Mouse (Mus musculus): Measurements from ENCODE around the gene Aim2. TPM values are rescaled to one million over a fixed set of nuclear protein-coding genes. Genes with fewer than 3 reads are reported as not detected.
"Not testable (repeated sequence)": the region's sequence is repeated elsewhere in the genome, so short reads cannot be mapped to it uniquely, and the experiment has no call there.

Aim2 gene
- polyA plus RNA-seq (2012; ENCODE audit: insufficient read depth, insufficient read length, missing spikeins): not detected in 2 replicates

DNA sequence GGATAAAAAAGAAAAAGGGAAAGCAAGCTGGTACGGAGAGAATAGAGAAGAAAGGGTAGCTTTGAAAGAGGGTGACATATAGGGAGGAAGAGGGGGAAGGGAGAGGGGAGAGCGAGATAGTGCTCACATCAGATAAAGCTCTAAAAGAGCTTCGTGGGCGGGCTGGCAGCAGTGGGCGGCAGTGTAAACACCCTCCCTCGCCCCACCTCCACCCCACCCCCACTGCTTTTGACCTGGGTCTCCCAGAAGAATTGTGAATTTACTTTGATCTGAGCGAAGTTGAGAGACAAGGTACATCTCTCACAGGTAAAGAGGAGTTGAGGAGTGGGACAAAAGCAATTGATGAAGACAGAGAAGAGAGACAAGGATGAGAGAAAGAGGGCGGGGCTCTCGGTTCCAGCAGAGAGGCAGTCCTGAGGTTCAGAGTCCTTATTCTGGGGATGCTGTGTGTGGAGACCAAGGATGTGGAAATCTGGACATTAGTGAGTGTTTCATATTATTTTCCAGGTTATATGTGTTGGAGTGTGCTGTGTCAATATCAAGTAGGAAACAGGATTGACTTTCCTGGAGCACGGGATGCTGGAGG, at the start of gene Aim2:
TSS of gene Aim2 (plus strand) at position 508 of the 586 bp plus-strand sequence.
- H3K4me1 ChIP-seq (ENCODE audit: control insufficient read depth, insufficient read depth, insufficient read length, low read length): no peaks in the 10 kb centered on the region
- no peak within 1 kb of the TSS for H3K4me3 ChIP-seq (ENCODE audit: insufficient read depth, low read depth, low read length)
- no peak within 1 kb of the TSS for H3K27ac ChIP-seq (replicated peaks; ENCODE audit: low read depth, low read length)

GRCm38 (mm10) chr1:173302795-173303194, 47.9 kb upstream of the Aim2 start:
- not testable (repeated sequence) for H3K27ac ChIP-seq (replicated peaks; ENCODE audit: low read depth, low read length); H3K4me3 ChIP-seq (ENCODE audit: insufficient read depth, low read depth, low read length); H3K4me1 ChIP-seq (ENCODE audit: control insufficient read depth, insufficient read depth, insufficient read length, low read length)

DNA sequence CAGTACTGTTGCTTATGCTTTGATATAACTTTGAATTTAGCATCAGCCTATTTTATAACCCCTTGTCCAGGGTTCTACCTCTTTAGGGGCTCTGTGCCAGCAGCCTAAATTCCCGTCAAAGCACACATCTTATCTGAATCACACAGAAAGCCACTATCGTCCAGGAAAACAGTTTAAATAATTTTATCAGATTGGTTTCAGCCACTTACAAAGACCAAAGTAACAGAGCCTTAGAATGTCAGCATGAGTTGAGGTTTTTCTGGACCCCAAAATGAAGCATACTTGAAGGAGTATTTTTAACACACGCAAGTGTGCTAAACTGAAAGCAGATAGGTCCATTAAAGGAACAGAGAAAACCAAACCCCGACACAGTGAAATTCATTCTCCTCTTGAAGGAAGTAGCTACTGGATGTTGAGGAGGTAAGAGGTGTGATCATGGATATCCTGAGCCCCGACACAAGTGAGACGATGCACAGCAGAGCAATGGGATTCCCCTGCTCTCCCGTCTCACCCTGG, 37.1 kb upstream of the Aim2 start:
- H3K4me3 ChIP-seq (ENCODE audit: insufficient read depth, low read depth, low read length); H3K27ac ChIP-seq (replicated peaks; ENCODE audit: low read depth, low read length); H3K4me1 ChIP-seq (ENCODE audit: control insufficient read depth, insufficient read depth, insufficient read length, low read length): not testable (repeated sequence)

- Histone ChIP-seq H3K4me1 (ENCODE audit: control insufficient read depth, insufficient read depth, insufficient read length, low read length) (no peaks in the 10 kb centered on the region), H3K4me3 (ENCODE audit: insufficient read depth, low read depth, low read length) (no peak overlapping the region), H3K27ac (replicated peaks; ENCODE audit: low read depth, low read length) (no peak overlapping the region)
Observed at GRCm38 (mm10) chr1:173315725-173316124, 35.0 kb upstream of the Aim2 start.

DNA sequence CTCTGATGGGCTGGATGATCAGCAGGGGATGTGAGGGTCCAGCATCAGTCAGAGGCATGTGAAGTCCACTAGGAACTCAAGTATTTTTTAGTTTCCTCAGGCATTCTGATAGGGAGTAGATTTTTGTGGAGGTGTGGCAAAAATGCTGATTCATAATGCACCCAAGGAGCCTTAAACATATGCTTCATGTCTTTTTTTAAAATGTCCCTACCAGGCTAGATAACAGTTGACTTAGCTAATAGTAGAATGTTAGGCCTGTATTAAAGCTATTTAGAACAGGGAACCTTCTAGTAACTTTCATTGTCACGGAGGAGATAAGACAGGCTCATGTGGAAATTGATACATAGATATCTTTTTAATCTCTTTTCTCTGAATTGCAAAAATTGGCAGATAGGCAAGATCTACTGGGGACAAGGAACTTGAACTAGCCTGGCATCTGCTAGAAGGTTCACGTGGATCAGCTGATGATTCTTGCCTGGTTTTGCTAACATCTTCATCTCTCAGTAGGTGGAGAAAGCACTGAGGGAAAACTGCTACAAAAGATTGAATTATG, 32.7 kb upstream of the Aim2 start:
- no peak overlapping the region for H3K27ac ChIP-seq (replicated peaks; ENCODE audit: low read depth, low read length)
- H3K4me3 ChIP-seq (ENCODE audit: insufficient read depth, low read depth, low read length): no peak overlapping the region
- no peaks in the 10 kb centered on the region for H3K4me1 ChIP-seq (ENCODE audit: control insufficient read depth, insufficient read depth, insufficient read length, low read length)

GRCm38 (mm10) chr1:173321593-173322248, 29.0 kb upstream of the Aim2 start:
- H3K4me3 ChIP-seq (ENCODE audit: insufficient read depth, low read depth, low read length): no peak overlapping the region
- no peaks in the 10 kb centered on the region for H3K4me1 ChIP-seq (ENCODE audit: control insufficient read depth, insufficient read depth, insufficient read length, low read length)
- no peak overlapping the region for H3K27ac ChIP-seq (replicated peaks; ENCODE audit: low read depth, low read length)

GRCm38 (mm10) chr1:173322249-173322627, 28.4 kb upstream of the Aim2 start:
- H3K4me3 ChIP-seq (ENCODE audit: insufficient read depth, low read depth, low read length): no peak overlapping the region
- H3K4me1 ChIP-seq (ENCODE audit: control insufficient read depth, insufficient read depth, insufficient read length, low read length): no peaks in the 10 kb centered on the region
- H3K27ac ChIP-seq (replicated peaks; ENCODE audit: low read depth, low read length): no peak overlapping the region

DNA sequence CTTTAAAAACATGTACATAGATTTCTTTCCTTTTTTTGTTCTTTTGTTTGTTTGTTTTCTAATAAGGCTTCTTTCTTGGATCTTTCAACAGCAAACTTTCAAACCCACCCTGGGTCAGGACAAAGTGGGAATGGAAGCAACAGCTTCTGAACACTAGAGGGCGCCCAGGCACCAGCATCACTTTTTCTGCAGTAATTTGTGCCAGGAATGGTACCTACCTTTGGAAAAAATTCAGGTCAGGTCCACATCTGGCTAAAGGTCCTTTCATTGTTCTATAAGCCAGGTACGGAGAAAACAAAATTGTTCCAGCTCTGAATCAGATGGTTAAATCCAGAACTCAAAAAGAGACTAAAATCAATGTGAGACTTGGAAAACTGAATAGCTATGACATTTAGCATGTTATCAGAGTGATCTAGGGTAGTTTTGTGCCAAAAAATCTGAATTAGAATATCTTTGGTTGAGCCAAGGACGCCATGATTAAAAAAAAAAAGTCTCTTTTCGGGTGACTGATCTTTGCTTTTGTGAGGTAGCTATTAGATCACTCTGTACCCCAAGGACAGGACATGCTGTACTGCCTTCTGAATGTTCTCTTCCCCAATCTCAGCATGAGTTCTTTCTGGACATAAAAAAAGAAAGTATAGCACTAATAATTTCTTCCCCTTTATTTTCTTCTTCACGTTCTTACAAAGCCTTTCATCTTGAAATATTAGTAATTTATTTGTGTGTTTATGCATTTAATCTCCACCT, 26.7 kb upstream of the Aim2 start:
- Histone ChIP-seq H3K27ac (replicated peaks; ENCODE audit: low read depth, low read length) (no peak overlapping the region), H3K4me3 (ENCODE audit: insufficient read depth, low read depth, low read length) (no peak overlapping the region), H3K4me1 (ENCODE audit: control insufficient read depth, insufficient read depth, insufficient read length, low read length) (no peaks in the 10 kb centered on the region)

GRCm38 (mm10) chr1:173324961-173325360, 25.7 kb upstream of the Aim2 start:
- Histone ChIP-seq H3K4me1 (ENCODE audit: control insufficient read depth, insufficient read depth, insufficient read length, low read length) (no peaks in the 10 kb centered on the region), H3K27ac (replicated peaks; ENCODE audit: low read depth, low read length) (no peak overlapping the region), H3K4me3 (ENCODE audit: insufficient read depth, low read depth, low read length) (no peak overlapping the region)

- Histone ChIP-seq H3K4me1 (ENCODE audit: control insufficient read depth, insufficient read depth, insufficient read length, low read length) (no peaks in the 10 kb centered on the region), H3K27ac (replicated peaks; ENCODE audit: low read depth, low read length) (no peak overlapping the region), H3K4me3 (ENCODE audit: insufficient read depth, low read depth, low read length) (no peak overlapping the region)
Observed at GRCm38 (mm10) chr1:173325395-173325794, 25.3 kb upstream of the Aim2 start.

DNA sequence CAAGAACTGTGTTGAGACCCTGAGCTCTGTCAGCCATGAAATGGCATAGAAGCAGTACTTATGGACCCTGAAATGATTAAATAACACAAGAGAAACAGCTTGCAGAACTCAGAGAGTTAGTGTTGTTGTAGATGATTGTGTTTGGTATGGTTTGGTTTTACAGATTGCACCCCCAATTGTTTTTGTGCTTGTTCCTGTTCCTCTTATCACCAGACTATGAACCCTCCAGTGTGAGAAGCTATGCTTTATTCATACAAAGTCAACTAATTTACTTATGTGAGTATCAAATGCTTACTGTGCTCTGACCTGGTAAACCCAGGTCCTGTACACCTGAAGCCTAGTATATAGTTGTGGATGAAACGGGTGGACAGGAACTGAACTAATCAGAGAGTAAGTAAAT, 24.1 kb upstream of the Aim2 start:
- Histone ChIP-seq H3K4me3 (ENCODE audit: insufficient read depth, low read depth, low read length) (no peak overlapping the region), H3K27ac (replicated peaks; ENCODE audit: low read depth, low read length) (no peak overlapping the region), H3K4me1 (ENCODE audit: control insufficient read depth, insufficient read depth, insufficient read length, low read length) (no peaks in the 10 kb centered on the region)

- Histone ChIP-seq H3K27ac (replicated peaks; ENCODE audit: low read depth, low read length) (no peak overlapping the region), H3K4me3 (ENCODE audit: insufficient read depth, low read depth, low read length) (no peak overlapping the region)
Observed at GRCm38 (mm10) chr1:173328446-173328845, 22.2 kb upstream of the Aim2 start.

GRCm38 (mm10) chr1:173329185-173329584, 21.5 kb upstream of the Aim2 start:
- Histone ChIP-seq H3K27ac (replicated peaks; ENCODE audit: low read depth, low read length) (no peak overlapping the region), H3K4me1 (ENCODE audit: control insufficient read depth, insufficient read depth, insufficient read length, low read length) (no peaks in the 10 kb centered on the region), H3K4me3 (ENCODE audit: insufficient read depth, low read depth, low read length) (no peak overlapping the region)

More at GRCm38 (mm10) chr1:173328446-173328845, 22.2 kb upstream of the Aim2 start:
- H3K4me1 ChIP-seq (ENCODE audit: control insufficient read depth, insufficient read depth, insufficient read length, low read length): no peaks in the 10 kb centered on the region

DNA sequence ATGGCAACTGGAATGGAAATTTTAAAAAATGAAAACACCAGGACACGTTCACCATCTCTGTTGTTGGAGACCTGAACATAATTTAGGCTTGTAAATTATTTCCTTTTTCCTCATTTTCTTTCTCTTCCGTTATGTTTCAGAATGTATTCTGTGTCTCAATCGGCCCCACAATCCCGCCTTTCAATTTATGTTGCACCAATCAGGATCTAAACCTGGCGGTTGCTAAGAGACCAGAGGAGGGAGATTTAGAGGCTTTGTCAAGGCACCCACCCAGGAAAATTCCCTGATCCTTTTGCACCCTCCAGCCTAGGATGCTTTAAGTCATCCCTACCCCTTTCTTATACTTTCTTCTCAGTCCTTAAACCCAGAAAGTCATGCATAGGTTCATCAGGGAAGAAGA, 20.9 kb upstream of the Aim2 start:
- no peak overlapping the region for H3K4me3 ChIP-seq (ENCODE audit: insufficient read depth, low read depth, low read length)
- H3K27ac ChIP-seq (replicated peaks; ENCODE audit: low read depth, low read length): no peak overlapping the region

GRCm38 (mm10) chr1:173332418-173332817, 18.3 kb upstream of the Aim2 start:
- Histone ChIP-seq H3K4me3 (ENCODE audit: insufficient read depth, low read depth, low read length) (no peak overlapping the region), H3K4me1 (ENCODE audit: control insufficient read depth, insufficient read depth, insufficient read length, low read length) (no peaks in the 10 kb centered on the region), H3K27ac (replicated peaks; ENCODE audit: low read depth, low read length) (no peak overlapping the region)

More for the DNA sequence above, 20.9 kb upstream of the Aim2 start:
- no peaks in the 10 kb centered on the region for H3K4me1 ChIP-seq (ENCODE audit: control insufficient read depth, insufficient read depth, insufficient read length, low read length)
